Mouse (Mus musculus) midbrain, embryonic 13.5 days (tissue): Measurements from ENCODE around the gene Atr. TPM values are rescaled to one million over a fixed set of nuclear protein-coding genes. Genes with fewer than 3 reads are reported as not detected.

ENCODE experiments used
- polyA plus RNA-seq: library from polyadenylated mRNA; unstranded; fragments of >200 nt; fragmentation: Nextera tagmentation; extraction: Ambion mirVana; gene quantifications from 2 replicates; pipeline ENCODE4 v1.2.1, GENCODE M21; 2015

Gene Atr
- polyA plus RNA-seq, 1 experiment from 2014 or later, result 16.2 TPM

Other genes starting within 250 kb of the Atr start
- gene Pcolce2, start 220.0 kb upstream of the Atr start, polyA plus RNA-seq, result 1.8 and 2.5 TPM in 2 replicates
- gene Trpc1, start 107.2 kb upstream of the Atr start, polyA plus RNA-seq, result 3.8 and 4.8 TPM in 2 replicates
- 2.5 and 2.8 TPM in 2 replicates for gene Pls1, start 12.3 kb upstream of the Atr start, polyA plus RNA-seq
- 20.1 and 21.4 TPM in 2 replicates for gene Xrn1, start 97.2 kb downstream of the Atr start, polyA plus RNA-seq